Mouse (Mus musculus) hindbrain, postnatal 0 days (tissue): Measurements from ENCODE around the gene Lpar3. TPM values are rescaled to one million over a fixed set of nuclear protein-coding genes. Genes with fewer than 3 reads are reported as not detected.
"Not testable (repeated sequence)": the region's sequence is repeated elsewhere in the genome, so short reads cannot be mapped to it uniquely, and the experiment has no call there.

ENCODE experiments used
- ATAC-seq: fragments of 200-750 bp; cut with Nextera tagmentation; 2 replicates; pipeline ENCODE4 v1.8.0; 2017; ENCODE audit warnings: mild to moderate bottlenecking, moderate TSS enrichment, moderate library complexity
- DNase-seq: peaks from one replicate; pipeline ENCODE4 v3.0.0-alpha.2; 2015; ENCODE audit warnings: low spot score
- H3K27ac ChIP-seq: fragments of 300-500 bp; sonication (generic); 2 replicates; pipeline ENCODE4 v1.5.1; 2014; ENCODE audit warnings: mild to moderate bottlenecking
- H3K27me3 ChIP-seq: fragments of 300-500 bp; sonication (generic); 2 replicates; pipeline ENCODE4 v1.6.1; 2014; ENCODE audit warnings: low read length, mixed read lengths; ENCODE audit not compliant: insufficient read depth
- H3K36me3 ChIP-seq: fragments of 300-500 bp; sonication (generic); 2 replicates; pipeline ENCODE4 v1.6.1; 2014; ENCODE audit warnings: low read length, mixed read lengths; ENCODE audit not compliant: insufficient read depth
- H3K4me1 ChIP-seq: fragments of 300-500 bp; sonication (generic); 2 replicates; pipeline ENCODE4 v1.6.1; 2014; ENCODE audit warnings: antibody characterized with exemption, low read length, mixed read lengths; ENCODE audit not compliant: insufficient read depth
- H3K4me2 ChIP-seq: fragments of 300-500 bp; sonication (generic); 2 replicates; pipeline ENCODE4 v1.6.1; 2014; ENCODE audit warnings: low read depth, mild to moderate bottlenecking, low read length, moderate library complexity, mixed read lengths
- H3K4me3 ChIP-seq: fragments of 300-500 bp; sonication (generic); 2 replicates; pipeline ENCODE4 v1.5.1; 2014; ENCODE audit warnings: low read length
- H3K9ac ChIP-seq: fragments of 300-500 bp; sonication (generic); replicated peaks from 2 replicates; pipeline ENCODE4 v1.6.1; 2014; ENCODE audit warnings: mild to moderate bottlenecking, low read length, moderate library complexity, mixed read lengths
- H3K9me3 ChIP-seq: fragments of 300-500 bp; sonication (generic); 2 replicates; pipeline ENCODE4 v1.6.1; 2016; ENCODE audit warnings: low read length, mixed read lengths
- CTCF ChIP-seq: IDR thresholded peaks from 2 replicates; pipeline ENCODE4 v1.5.1; 2016; ENCODE audit warnings: antibody characterized with exemption, control low read depth, low read depth
- WGBS: fragments of 180-500 bp; shearing (Covaris S2); extraction: QIAGEN DNeasy Blood & Tissue Kit; methylation state at CpG from one replicate; pipeline ENCODE4 v1.1.7; 2014; 5-methylcytosine and 5-hydroxymethylcytosine counted together
- polyA plus RNA-seq: library from polyadenylated mRNA; unstranded; fragments of >200 nt; fragmentation: Nextera tagmentation; extraction: Ambion mirVana; gene quantifications from 2 replicates; pipeline ENCODE4 v1.2.1, GENCODE M21; 2015
- total RNA-seq: library from RNA; depleted of rRNA; stranded (reverse); fragments of >200 nt; gene quantifications from 2 replicates; pipeline ENCODE4 v1.2.3, GENCODE M21; 2014

The Lpar3 gene
- total and polyA plus RNA-seq, 2 experiments from 2014 or later: 0.50 to 0.58 TPM

GRCm38 (mm10) chr3:146206635-146207034 is 14.1 kb upstream of the Lpar3 start:
- no peaks in the 10 kb centered on the region for H3K9me3 ChIP-seq
- H3K4me1 ChIP-seq: no peaks in the 10 kb centered on the region
- no peak overlapping the region for H3K4me2 ChIP-seq
- TF ChIP-seq CTCF: no peak
- H3K27ac ChIP-seq: no peak overlapping the region
- H3K36me3 ChIP-seq: no peaks in the 10 kb centered on the region
- DNase-seq (no peak), ATAC-seq (no peak)
- H3K9ac ChIP-seq: no peak overlapping the region
- WGBS: 77% methylated on average over 2 of the region's 2 CpGs
- H3K27me3 ChIP-seq: no peaks in the 10 kb centered on the region
- no peak overlapping the region for H3K4me3 ChIP-seq

- no peak for TF ChIP-seq CTCF
- Histone ChIP-seq H3K36me3 (no peaks in the 10 kb centered on the region), H3K27ac (no peak overlapping the region), H3K4me3 (no peak overlapping the region), H3K27me3 (no peaks in the 10 kb centered on the region), H3K9ac (no peak overlapping the region), H3K4me1 (no peaks in the 10 kb centered on the region), H3K4me2 (no peak overlapping the region), H3K9me3 (no peaks in the 10 kb centered on the region)
- no peak for ATAC-seq
- 76% methylated on average over 2 of the region's 2 CpGs for WGBS
- no peak for DNase-seq
Observed at GRCm38 (mm10) chr3:146207440-146207839, 13.3 kb upstream of the Lpar3 start.

- H3K36me3 ChIP-seq, H3K4me2 ChIP-seq, H3K27ac ChIP-seq, H3K9me3 ChIP-seq, H3K4me1 ChIP-seq, H3K4me3 ChIP-seq, ATAC-seq, DNase-seq, H3K9ac ChIP-seq, H3K27me3 ChIP-seq: not testable (repeated sequence)
- WGBS: 94% methylated on average over 8 of the region's 8 CpGs
Observed at GRCm38 (mm10) chr3:146209759-146210158, 11.0 kb upstream of the Lpar3 start.

- H3K27ac ChIP-seq: no peak overlapping the region
- H3K36me3 ChIP-seq: no peaks in the 10 kb centered on the region
- H3K4me1 ChIP-seq: no peaks in the 10 kb centered on the region
- no peak for TF ChIP-seq CTCF
- H3K4me3 ChIP-seq: no peak overlapping the region
- ATAC-seq (no peak), DNase-seq (no peak)
- WGBS: 90% methylated on average over 4 of the region's 4 CpGs
- no peak overlapping the region for H3K4me2 ChIP-seq
- no peaks in the 10 kb centered on the region for H3K27me3 ChIP-seq
- no peak overlapping the region for H3K9ac ChIP-seq
- H3K9me3 ChIP-seq: no peaks in the 10 kb centered on the region
Observed at GRCm38 (mm10) chr3:146211141-146211747, 9.5 kb upstream of the Lpar3 start.

GRCm38 (mm10) chr3:146211964-146212363 is 8.8 kb upstream of the Lpar3 start:
- 87% methylated on average over 2 of the region's 2 CpGs for WGBS
- no peaks in the 10 kb centered on the region for H3K4me1 ChIP-seq
- no peaks in the 10 kb centered on the region for H3K36me3 ChIP-seq
- H3K4me3 ChIP-seq: no peak overlapping the region
- DNase-seq: no peak
- TF ChIP-seq CTCF: no peak
- H3K9me3 ChIP-seq: no peaks in the 10 kb centered on the region
- no peak for ATAC-seq
- no peak overlapping the region for H3K27ac ChIP-seq
- H3K9ac ChIP-seq: no peak overlapping the region
- H3K27me3 ChIP-seq: no peaks in the 10 kb centered on the region
- H3K4me2 ChIP-seq: no peak overlapping the region

GRCm38 (mm10) chr3:146213336-146213735 is 7.4 kb upstream of the Lpar3 start:
- TF ChIP-seq CTCF: no peak
- Histone ChIP-seq H3K4me2 (no peak overlapping the region), H3K27me3 (no peaks in the 10 kb centered on the region), H3K4me1 (no peaks in the 10 kb centered on the region), H3K4me3 (no peak overlapping the region), H3K9ac (no peak overlapping the region), H3K27ac (no peak overlapping the region), H3K9me3 (no peaks in the 10 kb centered on the region), H3K36me3 (no peaks in the 10 kb centered on the region)
- ATAC-seq (no peak), DNase-seq (no peak)
- 60% methylated on average over 5 of the region's 5 CpGs for WGBS

- Histone ChIP-seq H3K27me3 (peaks cover 14% of the 10 kb centered on the region; the same call in 1 of the 2 replicates), H3K27ac (no peak overlapping the region), H3K4me1 (peaks cover 6% of the 10 kb centered on the region; the same call in 1 of the 2 replicates), H3K36me3 (no peaks in the 10 kb centered on the region), H3K9ac (no peak overlapping the region), H3K4me3 (no peak overlapping the region), H3K4me2 (no peak overlapping the region), H3K9me3 (no peaks in the 10 kb centered on the region)
- no peak for DNase-seq
- no peak for ATAC-seq
- WGBS: 92% methylated on average over 3 of the region's 3 CpGs
- TF ChIP-seq CTCF: no peak
Observed at GRCm38 (mm10) chr3:146216561-146216960, 4.2 kb upstream of the Lpar3 start.
